Mouse (Mus musculus): ENCODE data around the gene Socs7. TPM values are rescaled to one million over a fixed set of nuclear protein-coding genes. Genes with fewer than 3 reads are reported as not detected.
A peak's percentile ranks its signal among the peaks of the same experiment; 100 is the strongest.

Socs7 gene
- polyA plus RNA-seq, 1 experiment from 2014 or later: 3.2 TPM

GRCm38 (mm10) chr11:97325224-97325623 is 37.1 kb upstream of the Socs7 start:
- no peak for DNase-seq (ENCODE audit: low spot score)
- 73% methylated on average over 1 of the region's 1 CpGs for whole genome bisulfite sequencing

GRCm38 (mm10) chr11:97328148-97328547 is 34.2 kb upstream of the Socs7 start:
- Histone ChIP-seq H3K4me2 (ENCODE audit: low read depth) (no peak overlapping the region), H3K27ac (ENCODE audit: low read depth, low read length) (no peak overlapping the region), H3K4me1 (ENCODE audit: control insufficient read depth, insufficient read depth, low read length) (no peaks in the 10 kb centered on the region), H3K9me3 (ENCODE audit: control insufficient read depth, low read length) (no peaks in the 10 kb centered on the region), H3K9ac (ENCODE audit: low read length) (no peak overlapping the region), H3K4me3 (ENCODE audit: low read depth, low read length) (no peak overlapping the region), H3K36me3 (ENCODE audit: control insufficient read depth, insufficient read depth, low read length) (peaks cover 10% of the 10 kb centered on the region; the same call in 1 of the 2 replicates), H3K27me3 (ENCODE audit: control insufficient read depth, insufficient read depth, low read length) (no peaks in the 10 kb centered on the region)
- ATAC-seq (ENCODE audit: insufficient read depth, low FRiP score, low TSS enrichment) (no peak), DNase-seq (ENCODE audit: low spot score) (peak; percentile 76)
- 31% methylated on average over 9 of the region's 9 CpGs for WGBS

More at GRCm38 (mm10) chr11:97325224-97325623, 37.1 kb upstream of the Socs7 start:
- Histone ChIP-seq H3K4me1 (ENCODE audit: control insufficient read depth, insufficient read depth, low read length) (no peaks in the 10 kb centered on the region), H3K9ac (ENCODE audit: low read length) (no peak overlapping the region), H3K27ac (ENCODE audit: low read depth, low read length) (no peak overlapping the region), H3K9me3 (ENCODE audit: control insufficient read depth, low read length) (no peaks in the 10 kb centered on the region), H3K4me3 (ENCODE audit: low read depth, low read length) (no peak overlapping the region), H3K4me2 (ENCODE audit: low read depth) (no peak overlapping the region), H3K36me3 (ENCODE audit: control insufficient read depth, insufficient read depth, low read length) (peaks cover 10% of the 10 kb centered on the region; the same call in 1 of the 2 replicates), H3K27me3 (ENCODE audit: control insufficient read depth, insufficient read depth, low read length) (no peaks in the 10 kb centered on the region)
- no peak for ATAC-seq (ENCODE audit: insufficient read depth, low FRiP score, low TSS enrichment)

- no peaks in the 10 kb centered on the region for H3K9me3 ChIP-seq (ENCODE audit: control insufficient read depth, low read length)
- H3K4me2 ChIP-seq (ENCODE audit: low read depth): no peak overlapping the region
- H3K27ac ChIP-seq (ENCODE audit: low read depth, low read length): no peak overlapping the region
- DNase-seq (ENCODE audit: low spot score) (no peak), ATAC-seq (ENCODE audit: insufficient read depth, low FRiP score, low TSS enrichment) (no peak)
- 88% methylated on average over 1 of the region's 1 CpGs for WGBS
- no peaks in the 10 kb centered on the region for H3K4me1 ChIP-seq (ENCODE audit: control insufficient read depth, insufficient read depth, low read length)
- H3K4me3 ChIP-seq (ENCODE audit: low read depth, low read length): no peak overlapping the region
- H3K27me3 ChIP-seq (ENCODE audit: control insufficient read depth, insufficient read depth, low read length): no peaks in the 10 kb centered on the region
- peaks cover 5% of the 10 kb centered on the region; the same call in 1 of the 2 replicates for H3K36me3 ChIP-seq (ENCODE audit: control insufficient read depth, insufficient read depth, low read length)
- no peak overlapping the region for H3K9ac ChIP-seq (ENCODE audit: low read length)
These were observed 32.0 kb upstream of the Socs7 start for GRCm38 (mm10) chr11:97330315-97330714.

GRCm38 (mm10) chr11:97331231-97332190 is 30.8 kb upstream of the Socs7 start:
- H3K4me1 ChIP-seq (ENCODE audit: control insufficient read depth, insufficient read depth, low read length): no peaks in the 10 kb centered on the region
- no peak overlapping the region for H3K4me2 ChIP-seq (ENCODE audit: low read depth)
- no peaks in the 10 kb centered on the region for H3K27me3 ChIP-seq (ENCODE audit: control insufficient read depth, insufficient read depth, low read length)
- DNase-seq (ENCODE audit: low spot score) (no peak), ATAC-seq (ENCODE audit: insufficient read depth, low FRiP score, low TSS enrichment) (no peak)
- no peak overlapping the region for H3K9ac ChIP-seq (ENCODE audit: low read length)
- 81% methylated on average over 12 of the region's 12 CpGs for WGBS
- H3K4me3 ChIP-seq (ENCODE audit: low read depth, low read length): no peak overlapping the region
- no peak overlapping the region for H3K27ac ChIP-seq (ENCODE audit: low read depth, low read length)
- H3K9me3 ChIP-seq (ENCODE audit: control insufficient read depth, low read length): no peaks in the 10 kb centered on the region
- H3K36me3 ChIP-seq (ENCODE audit: control insufficient read depth, insufficient read depth, low read length): peaks cover 3% of the 10 kb centered on the region; the same call in 1 of the 2 replicates

- ATAC-seq (ENCODE audit: insufficient read depth, low FRiP score, low TSS enrichment) (no peak), DNase-seq (ENCODE audit: low spot score) (no peak)
- Histone ChIP-seq H3K27ac (ENCODE audit: low read depth, low read length) (no peak overlapping the region), H3K27me3 (ENCODE audit: control insufficient read depth, insufficient read depth, low read length) (no peaks in the 10 kb centered on the region), H3K9me3 (ENCODE audit: control insufficient read depth, low read length) (no peaks in the 10 kb centered on the region), H3K4me2 (ENCODE audit: low read depth) (no peak overlapping the region), H3K4me3 (ENCODE audit: low read depth, low read length) (no peak overlapping the region), H3K9ac (ENCODE audit: low read length) (no peak overlapping the region), H3K4me1 (ENCODE audit: control insufficient read depth, insufficient read depth, low read length) (no peaks in the 10 kb centered on the region), H3K36me3 (ENCODE audit: control insufficient read depth, insufficient read depth, low read length) (no peaks in the 10 kb centered on the region)
- WGBS: 55% methylated on average over 9 of the region's 9 CpGs
These were observed 29.3 kb upstream of the Socs7 start for GRCm38 (mm10) chr11:97333044-97333443.

GRCm38 (mm10) chr11:97333896-97334295 is 28.5 kb upstream of the Socs7 start:
- H3K9ac ChIP-seq (ENCODE audit: low read length): no peak overlapping the region
- H3K27me3 ChIP-seq (ENCODE audit: control insufficient read depth, insufficient read depth, low read length): no peaks in the 10 kb centered on the region
- WGBS: 56% methylated on average over 1 of the region's 1 CpGs
- DNase-seq (ENCODE audit: low spot score): no peak
- H3K4me3 ChIP-seq (ENCODE audit: low read depth, low read length): no peak overlapping the region
- H3K36me3 ChIP-seq (ENCODE audit: control insufficient read depth, insufficient read depth, low read length): no peaks in the 10 kb centered on the region
- no peak overlapping the region for H3K27ac ChIP-seq (ENCODE audit: low read depth, low read length)
- ATAC-seq (ENCODE audit: insufficient read depth, low FRiP score, low TSS enrichment): no peak
- no peaks in the 10 kb centered on the region for H3K4me1 ChIP-seq (ENCODE audit: control insufficient read depth, insufficient read depth, low read length)
- no peaks in the 10 kb centered on the region for H3K9me3 ChIP-seq (ENCODE audit: control insufficient read depth, low read length)
- no peak overlapping the region for H3K4me2 ChIP-seq (ENCODE audit: low read depth)

- Histone ChIP-seq H3K27me3 (ENCODE audit: control insufficient read depth, insufficient read depth, low read length) (no peaks in the 10 kb centered on the region), H3K9me3 (ENCODE audit: control insufficient read depth, low read length) (no peaks in the 10 kb centered on the region), H3K36me3 (ENCODE audit: control insufficient read depth, insufficient read depth, low read length) (no peaks in the 10 kb centered on the region), H3K9ac (ENCODE audit: low read length) (no peak overlapping the region), H3K4me2 (ENCODE audit: low read depth) (no peak overlapping the region), H3K4me3 (ENCODE audit: low read depth, low read length) (no peak overlapping the region), H3K4me1 (ENCODE audit: control insufficient read depth, insufficient read depth, low read length) (no peaks in the 10 kb centered on the region), H3K27ac (ENCODE audit: low read depth, low read length) (no peak overlapping the region)
- WGBS: 86% methylated on average over 9 of the region's 9 CpGs
- DNase-seq (ENCODE audit: low spot score): no peak
- no peak for ATAC-seq (ENCODE audit: insufficient read depth, low FRiP score, low TSS enrichment)
These were observed 28.0 kb upstream of the Socs7 start for GRCm38 (mm10) chr11:97334400-97334799.

GRCm38 (mm10) chr11:97336238-97336637 is 26.1 kb upstream of the Socs7 start:
- no peak overlapping the region for H3K27ac ChIP-seq (ENCODE audit: low read depth, low read length)
- DNase-seq (ENCODE audit: low spot score) (no peak), ATAC-seq (ENCODE audit: insufficient read depth, low FRiP score, low TSS enrichment) (no peak)
- 48% methylated on average over 6 of the region's 6 CpGs for whole genome bisulfite sequencing
- H3K9ac ChIP-seq (ENCODE audit: low read length): 0 out of 2 replicates have a peak overlapping the region, but pooled peaks have one; percentile 15
- no peak overlapping the region for H3K4me3 ChIP-seq (ENCODE audit: low read depth, low read length)
- no peaks in the 10 kb centered on the region for H3K9me3 ChIP-seq (ENCODE audit: control insufficient read depth, low read length)
- no peaks in the 10 kb centered on the region for H3K27me3 ChIP-seq (ENCODE audit: control insufficient read depth, insufficient read depth, low read length)
- H3K4me1 ChIP-seq (ENCODE audit: control insufficient read depth, insufficient read depth, low read length): no peaks in the 10 kb centered on the region
- H3K36me3 ChIP-seq (ENCODE audit: control insufficient read depth, insufficient read depth, low read length): no peaks in the 10 kb centered on the region
- H3K4me2 ChIP-seq (ENCODE audit: low read depth): no peak overlapping the region
